Mouse (Mus musculus) heart, postnatal 0 days (tissue): ENCODE data around the gene Coa7.

ENCODE experiments used
- CTCF ChIP-seq: IDR thresholded peaks from 2 replicates; pipeline ENCODE4 v1.5.1; 2016; ENCODE audit warnings: antibody characterized with exemption, control low read depth, low read depth
- EP300 ChIP-seq: IDR thresholded peaks from 2 replicates; pipeline ENCODE4 v1.6.1; 2016; ENCODE audit warnings: antibody characterized with exemption, low read depth

- TF ChIP-seq EP300 = no peak
- TF ChIP-seq CTCF = no peak
These were observed 51.5 kb downstream of the Coa7 start for GRCm38 (mm10) chr4:108379476-108379875.
